Mouse (Mus musculus) lung, embryonic 14.5 days (tissue): ENCODE results near the gene Ece1. TPM values are rescaled to one million over a fixed set of nuclear protein-coding genes. Genes with fewer than 3 reads are reported as not detected.
"Not testable (repeated sequence)": the region's sequence is repeated elsewhere in the genome, so short reads cannot be mapped to it uniquely, and the experiment has no call there.

Experiments used
- ATAC-seq: fragments of 200-750 bp; cut with Nextera tagmentation; 2 replicates; pipeline ENCODE4 v1.8.0; 2017; ENCODE audit warnings: mild to moderate bottlenecking, moderate TSS enrichment, moderate library complexity; ENCODE audit not compliant: insufficient read depth
- DNase-seq: peaks from one replicate; pipeline ENCODE4 v3.0.0-alpha.2; 2015
- H3K27ac ChIP-seq: fragments of 300-500 bp; sonication (generic); 2 replicates; pipeline ENCODE4 v1.5.1; 2014; ENCODE audit warnings: low read depth, mild to moderate bottlenecking, moderate library complexity
- H3K27me3 ChIP-seq: fragments of 300-500 bp; sonication (generic); 2 replicates; pipeline ENCODE4 v1.6.1; 2014; ENCODE audit warnings: low read length, control low read depth; ENCODE audit not compliant: insufficient read depth
- H3K36me3 ChIP-seq: fragments of 300-500 bp; sonication (generic); 2 replicates; pipeline ENCODE4 v1.6.1; 2014; ENCODE audit warnings: control low read depth; ENCODE audit not compliant: insufficient read depth
- H3K4me1 ChIP-seq: fragments of 300-500 bp; sonication (generic); 2 replicates; pipeline ENCODE4 v1.6.1; 2014; ENCODE audit warnings: antibody characterized with exemption, control low read depth; ENCODE audit not compliant: insufficient read depth
- H3K4me2 ChIP-seq: fragments of 300-500 bp; sonication (generic); 2 replicates; pipeline ENCODE4 v1.6.1; 2014; ENCODE audit warnings: mild to moderate bottlenecking
- H3K4me3 ChIP-seq: fragments of 300-500 bp; sonication (generic); 2 replicates; pipeline ENCODE4 v1.5.1; 2014; ENCODE audit warnings: low read depth, low read length
- H3K9ac ChIP-seq: fragments of 300-500 bp; sonication (generic); 2 replicates; pipeline ENCODE4 v1.6.1; 2014
- H3K9me3 ChIP-seq: fragments of 300-500 bp; sonication (generic); 2 replicates; pipeline ENCODE4 v1.6.1; 2016; ENCODE audit warnings: low read depth, low read length, control low read depth
- CTCF ChIP-seq: IDR thresholded peaks from 2 replicates; pipeline ENCODE4 v1.5.1; 2016; ENCODE audit warnings: antibody characterized with exemption, low read depth
- WGBS: fragments of 180-500 bp; shearing (Covaris S2); extraction: QIAGEN DNeasy Blood & Tissue Kit; methylation state at CpG from one replicate; pipeline ENCODE4 v1.1.7; 2014; 5-methylcytosine and 5-hydroxymethylcytosine counted together
- polyA plus RNA-seq: library from polyadenylated mRNA; unstranded; fragments of >200 nt; fragmentation: Nextera tagmentation; extraction: Ambion mirVana; gene quantifications from 2 replicates; pipeline ENCODE4 v1.2.1, GENCODE M21; 2014

Ece1 gene
- polyA plus RNA-seq, 1 experiment from 2014 or later, result 59.3 TPM

DNA sequence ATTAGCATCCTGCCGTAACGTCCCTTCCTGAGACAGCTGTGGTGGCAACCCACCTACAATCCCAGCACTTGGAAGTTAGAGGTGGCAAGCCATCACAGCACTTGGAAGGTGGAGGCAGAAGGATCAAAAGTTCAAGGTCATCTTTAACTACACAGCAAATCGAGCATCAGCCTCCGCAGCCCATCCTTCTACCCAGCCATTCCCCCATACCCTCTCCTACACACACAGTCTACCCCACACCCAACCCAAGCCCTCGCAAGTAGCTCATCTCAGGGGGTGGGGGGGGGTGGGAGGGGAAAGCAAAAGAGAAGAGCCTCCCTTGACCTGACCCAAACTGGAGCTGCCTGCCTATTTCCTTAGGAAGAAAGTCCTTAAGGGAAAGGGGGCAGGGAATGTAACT is 25.3 kb upstream of the Ece1 start:
- Histone ChIP-seq H3K4me1 (no peaks in the 10 kb centered on the region), H3K9ac (no peak overlapping the region), H3K9me3 (no peaks in the 10 kb centered on the region), H3K27ac (no peak overlapping the region), H3K4me3 (no peak overlapping the region), H3K4me2 (no peak overlapping the region), H3K27me3 (no peaks in the 10 kb centered on the region), H3K36me3 (no peaks in the 10 kb centered on the region)
- 77% methylated on average over 5 of the region's 5 CpGs for WGBS
- no peak for TF ChIP-seq CTCF
- no peak for DNase-seq
- no peak for ATAC-seq

- no peaks in the 10 kb centered on the region for H3K36me3 ChIP-seq
- ATAC-seq (no peak), DNase-seq (no peak)
- H3K9ac ChIP-seq, result no peak overlapping the region
- no peak overlapping the region for H3K4me2 ChIP-seq
- no peaks in the 10 kb centered on the region for H3K9me3 ChIP-seq
- H3K4me3 ChIP-seq, result no peak overlapping the region
- WGBS, result 72% methylated on average over 8 of the region's 8 CpGs
- no peaks in the 10 kb centered on the region for H3K27me3 ChIP-seq
- no peak for TF ChIP-seq CTCF
- H3K27ac ChIP-seq, result no peak overlapping the region
- no peaks in the 10 kb centered on the region for H3K4me1 ChIP-seq
Measured at GRCm38 (mm10) chr4:137837792-137838191, 24.2 kb upstream of the Ece1 start.

- no peaks in the 10 kb centered on the region for H3K9me3 ChIP-seq
- H3K4me3 ChIP-seq, result no peak overlapping the region
- no peak for ATAC-seq
- no peak for TF ChIP-seq CTCF
- no peak for DNase-seq
- no peak overlapping the region for H3K4me2 ChIP-seq
- no peak overlapping the region for H3K27ac ChIP-seq
- no peak overlapping the region for H3K9ac ChIP-seq
- no peaks in the 10 kb centered on the region for H3K4me1 ChIP-seq
- 83% methylated on average over 2 of the region's 2 CpGs for WGBS
- no peaks in the 10 kb centered on the region for H3K27me3 ChIP-seq
- H3K36me3 ChIP-seq, result no peaks in the 10 kb centered on the region
Measured at GRCm38 (mm10) chr4:137838791-137839190, 23.2 kb upstream of the Ece1 start.

- no peak overlapping the region for H3K9ac ChIP-seq
- no peak overlapping the region for H3K27ac ChIP-seq
- H3K4me1 ChIP-seq, result no peaks in the 10 kb centered on the region
- H3K4me3 ChIP-seq, result no peak overlapping the region
- WGBS, result 77% methylated on average over 5 of the region's 5 CpGs
- ATAC-seq (no peak), DNase-seq (no peak)
- no peak overlapping the region for H3K4me2 ChIP-seq
- H3K9me3 ChIP-seq, result no peaks in the 10 kb centered on the region
- no peaks in the 10 kb centered on the region for H3K36me3 ChIP-seq
- no peak for TF ChIP-seq CTCF
- no peaks in the 10 kb centered on the region for H3K27me3 ChIP-seq
Measured at GRCm38 (mm10) chr4:137839452-137839851, 22.6 kb upstream of the Ece1 start.

DNA sequence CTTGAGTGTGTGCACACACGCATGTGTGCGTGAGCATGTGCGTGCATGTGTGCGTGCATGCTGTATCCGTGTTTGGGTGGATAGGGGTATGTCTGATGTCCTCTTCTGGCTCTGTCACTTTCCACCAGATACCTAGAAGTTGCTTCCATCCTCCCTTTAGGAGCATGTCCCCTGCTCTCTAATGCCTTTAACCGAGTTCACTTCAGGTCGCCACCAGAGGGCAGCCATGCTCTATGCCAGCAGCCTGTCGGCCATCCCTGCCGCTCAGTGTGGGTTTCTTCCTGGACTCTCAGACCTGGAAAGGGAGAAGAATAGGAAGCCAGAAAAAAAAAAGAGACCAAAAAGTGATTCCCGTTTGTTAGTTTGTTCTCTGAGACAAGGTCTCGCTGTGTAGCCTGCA is 17.4 kb upstream of the Ece1 start:
- Histone ChIP-seq H3K27ac (no peak overlapping the region), H3K36me3 (no peaks in the 10 kb centered on the region), H3K4me3 (no peak overlapping the region), H3K9ac (no peak overlapping the region), H3K27me3 (no peaks in the 10 kb centered on the region), H3K4me1 (no peaks in the 10 kb centered on the region), H3K9me3 (no peaks in the 10 kb centered on the region), H3K4me2 (no peak overlapping the region)
- ATAC-seq (no peak; the same call in 1 of the 2 replicates), DNase-seq (peak; percentile 88)
- peak; percentile 97 for TF ChIP-seq CTCF
- WGBS, result 23% methylated on average over 11 of the region's 11 CpGs

GRCm38 (mm10) chr4:137847651-137848050 is 14.4 kb upstream of the Ece1 start:
- not testable (repeated sequence) for DNase-seq, H3K36me3 ChIP-seq, H3K4me1 ChIP-seq, H3K4me3 ChIP-seq, ATAC-seq, H3K9me3 ChIP-seq, H3K27me3 ChIP-seq, H3K27ac ChIP-seq, H3K9ac ChIP-seq, H3K4me2 ChIP-seq
- WGBS, result 81% methylated on average over 8 of the region's 8 CpGs

GRCm38 (mm10) chr4:137850161-137850560 is 11.9 kb upstream of the Ece1 start:
- WGBS, result 89% methylated on average over 6 of the region's 6 CpGs
- DNase-seq, result no peak
- no peak overlapping the region for H3K9ac ChIP-seq

DNA sequence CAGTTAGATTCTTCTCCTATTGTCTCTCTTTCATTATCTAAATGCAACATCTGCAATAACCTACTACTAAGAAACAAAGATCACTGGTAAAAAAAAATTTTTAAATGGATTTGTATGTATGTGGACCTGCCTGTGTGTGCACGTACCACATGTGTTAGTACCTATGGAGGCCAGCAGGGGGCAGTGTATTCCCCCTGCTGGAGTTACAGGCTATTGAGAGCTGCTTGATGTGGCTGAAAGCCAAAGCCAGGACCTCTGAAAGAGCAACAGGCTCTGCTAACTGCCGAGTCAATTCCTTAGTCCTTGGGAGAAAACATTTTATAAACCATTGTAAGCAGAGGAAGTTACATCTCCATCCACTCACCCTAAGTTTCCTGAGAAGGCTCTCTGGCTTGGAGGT is 10.6 kb upstream of the Ece1 start:
- H3K4me2 ChIP-seq, result no peak overlapping the region
- ATAC-seq, result no peak
- no peaks in the 10 kb centered on the region for H3K4me1 ChIP-seq
- H3K36me3 ChIP-seq, result no peaks in the 10 kb centered on the region
- H3K9ac ChIP-seq, result no peak overlapping the region
- peak; percentile 78 for TF ChIP-seq CTCF
- H3K27me3 ChIP-seq, result no peaks in the 10 kb centered on the region
- no peak overlapping the region for H3K27ac ChIP-seq
- 48% methylated on average over 2 of the region's 2 CpGs for WGBS
- no peaks in the 10 kb centered on the region for H3K9me3 ChIP-seq
- peak; percentile 81 for DNase-seq
- H3K4me3 ChIP-seq, result no peak overlapping the region

More at GRCm38 (mm10) chr4:137850161-137850560, 11.9 kb upstream of the Ece1 start:
- Histone ChIP-seq H3K4me3 (no peak overlapping the region), H3K4me2 (no peak overlapping the region), H3K9me3 (no peaks in the 10 kb centered on the region), H3K4me1 (no peaks in the 10 kb centered on the region), H3K36me3 (no peaks in the 10 kb centered on the region), H3K27me3 (no peaks in the 10 kb centered on the region), H3K27ac (no peak overlapping the region)
- ATAC-seq, result no peak
- TF ChIP-seq CTCF, result no peak
